Mouse (Mus musculus): ENCODE data around the gene Uqcr10. TPM values are rescaled to one million over a fixed set of nuclear protein-coding genes. Genes with fewer than 3 reads are reported as not detected.

The Uqcr10 gene
- total and polyA plus RNA-seq, 3 experiments = 598 to 1,416 TPM; not detected in 1

- TF ChIP-seq ZMIZ1 (IDR thresholded peaks at IDR 0.05; ENCODE audit: low read depth, low read length) = no peak
Observed at GRCm38 (mm10) chr11:4687027-4687426, 17.1 kb downstream of the Uqcr10 start (continued).

GRCm38 (mm10) chr11:4685510-4685909 is 18.6 kb downstream of the Uqcr10 start:
- no peaks in the 10 kb centered on the region; a peak in 1 of 4 replicates for H3K27me3 ChIP-seq (ENCODE audit: control insufficient read depth in 1 of 2, insufficient read depth in 2 of 2, low read length in 2 of 2)
- DNase-seq (ENCODE audit: low read depth, low spot score) = no peak
- H3K4me1 ChIP-seq (ENCODE audit: control insufficient read depth in 1 of 2, insufficient read depth in 2 of 2, low read length in 2 of 2) = peaks cover 2 to 7% of the 10 kb centered on the region in 2 experiments; a peak in 2 of 4 replicates
- H3K79me2 ChIP-seq (ENCODE audit: control insufficient read depth, insufficient read depth, low read length, poor library complexity) = no peaks in the 10 kb centered on the region
- TF ChIP-seq BHLHE40 (IDR thresholded peaks at IDR 0.05; ENCODE audit: borderline replicate concordance, low read depth, low read length) = no peak
- TF ChIP-seq NRF1 (IDR thresholded peaks at IDR 0.05; ENCODE audit: insufficient read depth, low read depth, low read length, poor library complexity, severe bottlenecking) = no peak
- TF ChIP-seq UBTF (IDR thresholded peaks at IDR 0.05; ENCODE audit: borderline replicate concordance, insufficient read depth, low read depth, low read length) = no peak
- TF ChIP-seq POLR2A (IDR thresholded peaks at IDR 0.05; ENCODE audit: control insufficient read depth in 1 of 2, insufficient read depth in 1 of 2, low read depth in 1 of 2, low read length in 2 of 2, poor library complexity in 1 of 2) = no peak
- no peaks in the 10 kb centered on the region for H3K9me3 ChIP-seq (replicated peaks; ENCODE audit: insufficient read depth, low read length)
- H3K9ac ChIP-seq (ENCODE audit: control insufficient read depth, low read depth, low read length, poor library complexity, severe bottlenecking) = no peak overlapping the region
- no peak overlapping the region for H3K27ac ChIP-seq (ENCODE audit: control insufficient read depth, low read depth, low read length)
- peaks cover 0 to 4% of the 10 kb centered on the region in 2 experiments; a peak in 1 of 4 replicates for H3K36me3 ChIP-seq (ENCODE audit: control insufficient read depth in 1 of 2, insufficient read depth in 2 of 2, low read length in 2 of 2)
- no peak overlapping the region for H3K4me3 ChIP-seq (ENCODE audit: control insufficient read depth in 1 of 2, insufficient read depth in 1 of 2, low read depth in 2 of 2, low read length in 2 of 2)

- TF ChIP-seq EP300 (IDR thresholded peaks at IDR 0.05; ENCODE audit: low read depth in 1 of 2, low read length in 2 of 2) = no peak
- no peak for TF ChIP-seq SMC3 (IDR thresholded peaks at IDR 0.05; ENCODE audit: low read depth, low read length)
- H3K79me2 ChIP-seq (ENCODE audit: control insufficient read depth, insufficient read depth, low read length, poor library complexity) = no peaks in the 10 kb centered on the region
- H3K4me3 ChIP-seq (ENCODE audit: control insufficient read depth in 1 of 2, insufficient read depth in 1 of 2, low read depth in 2 of 2, low read length in 2 of 2) = no peak overlapping the region
- no peak overlapping the region for H3K9ac ChIP-seq (ENCODE audit: control insufficient read depth, low read depth, low read length, poor library complexity, severe bottlenecking)
- DNase-seq (ENCODE audit: low read depth, low spot score) = no peak
- H3K9me3 ChIP-seq (replicated peaks; ENCODE audit: insufficient read depth, low read length) = no peaks in the 10 kb centered on the region
- H3K27me3 ChIP-seq (ENCODE audit: control insufficient read depth in 1 of 2, insufficient read depth in 2 of 2, low read length in 2 of 2) = no peaks in the 10 kb centered on the region; a peak in 1 of 4 replicates
- no peak overlapping the region for H3K27ac ChIP-seq (ENCODE audit: control insufficient read depth, low read depth, low read length)
- peaks cover 0 to 4% of the 10 kb centered on the region in 2 experiments; a peak in 1 of 4 replicates for H3K36me3 ChIP-seq (ENCODE audit: control insufficient read depth in 1 of 2, insufficient read depth in 2 of 2, low read length in 2 of 2)
- peaks cover 2 to 7% of the 10 kb centered on the region in 2 experiments; a peak in 2 of 4 replicates for H3K4me1 ChIP-seq (ENCODE audit: control insufficient read depth in 1 of 2, insufficient read depth in 2 of 2, low read length in 2 of 2)
Observed at GRCm38 (mm10) chr11:4685071-4685470, 19.1 kb downstream of the Uqcr10 start.

- no peak for DNase-seq (ENCODE audit: low read depth, low spot score)
- Histone ChIP-seq H3K9ac (ENCODE audit: control insufficient read depth, low read depth, low read length, poor library complexity, severe bottlenecking) (no peak overlapping the region), H3K27me3 (ENCODE audit: control insufficient read depth in 1 of 2, insufficient read depth in 2 of 2, low read length in 2 of 2) (no peaks in the 10 kb centered on the region), H3K27ac (ENCODE audit: control insufficient read depth, low read depth, low read length) (no peak overlapping the region), H3K4me1 (ENCODE audit: control insufficient read depth in 1 of 2, insufficient read depth in 2 of 2, low read length in 2 of 2) (peaks cover 0 to 2% of the 10 kb centered on the region in 2 experiments; a peak in 2 of 4 replicates), H3K4me3 (ENCODE audit: control insufficient read depth in 1 of 2, insufficient read depth in 1 of 2, low read depth in 2 of 2, low read length in 2 of 2) (no peak overlapping the region), H3K79me2 (ENCODE audit: control insufficient read depth, insufficient read depth, low read length, poor library complexity) (no peaks in the 10 kb centered on the region), H3K9me3 (replicated peaks; ENCODE audit: insufficient read depth, low read length) (no peaks in the 10 kb centered on the region), H3K36me3 (ENCODE audit: control insufficient read depth in 1 of 2, insufficient read depth in 2 of 2, low read length in 2 of 2) (peaks cover 0 to 4% of the 10 kb centered on the region in 2 experiments; a peak in 1 of 4 replicates)
- TF ChIP-seq HCFC1 (IDR thresholded peaks at IDR 0.05; ENCODE audit: low read depth, low read length) = no peak
Observed at GRCm38 (mm10) chr11:4684186-4684585, 20.0 kb downstream of the Uqcr10 start.
